8 mouse cellular contexts compared by ENCODE assay signal in genomic region chr11:83040325-83040724, GRCm38 (mm10). TPM values are rescaled to one million over a fixed set of nuclear protein-coding genes. Genes with fewer than 3 reads are reported as not detected.
DNase-seq lines count a peak whose midpoint lies in the region; ATAC-seq lines count a peak whose summit lies in the region.

No protein-coding gene starts in this region.

- H3K4me3 ChIP-seq in heart, embryonic 11.5 days (ENCODE audit: low read depth, low read length) = peak overlapping the region; percentile 6; the same call in 1 of the 2 replicates

- 34% methylated on average over 1 of the region's 1 CpGs for WGBS in heart, embryonic 11.5 days (ENCODE audit: insufficient replicate concordance)

- H3K9ac ChIP-seq in heart, embryonic 11.5 days (ENCODE audit: low read depth, low read length) = no peak overlapping the region

- H3K27ac ChIP-seq in heart, embryonic 11.5 days (ENCODE audit: low read depth, low read length) = no peak overlapping the region

- no peaks in the 10 kb centered on the region for H3K4me1 ChIP-seq in heart, embryonic 11.5 days (ENCODE audit: control insufficient read depth, insufficient read depth, low read length)

- no peaks in the 10 kb centered on the region for H3K9me3 ChIP-seq in heart, embryonic 11.5 days (replicated peaks; ENCODE audit: control insufficient read depth, low read length)

- peak overlapping the region; percentile 55 for H3K4me2 ChIP-seq in heart, embryonic 11.5 days

- no peak for DNase-seq in heart, postnatal 36 days
- peak; percentile 88 for DNase-seq in ES-CJ7 (ENCODE audit: low read depth, low spot score)
- DNase-seq in natural killer cell, adult 2 months (ENCODE audit: low spot score in 2 of 2) = peak; percentile 37 to 51
- DNase-seq in testis, postnatal 10 days (ENCODE audit: low spot score) = no peak
- DNase-seq in retina, postnatal 1 day = no peak
- no peak for DNase-seq in frontal cortex, postnatal 36 days (ENCODE audit: low spot score in 2 of 2)

- intact Hi-C loops in heart, postnatal 36 days (cut with DNase I) = loop anchor here (2.0 to 5.0 kb wide), 2 partner anchors 126 to 157 kb away; no protein-coding TSS in a partner anchor

- ATAC-seq in heart, embryonic 11.5 days (replicated peaks; ENCODE audit: insufficient number of reproducible peaks, low FRiP score, low TSS enrichment) = no peak
- peak; percentile 81 for ATAC-seq in inflammation-experienced regulatory T-cells, adult 6 months

- no peaks in the 10 kb centered on the region for H3K36me3 ChIP-seq in heart, embryonic 11.5 days (ENCODE audit: control insufficient read depth, insufficient read depth, low read length)

- H3K27me3 ChIP-seq in heart, embryonic 11.5 days (ENCODE audit: control insufficient read depth, insufficient read depth, low read length) = no peaks in the 10 kb centered on the region

RNA-seq across cellular contexts. Expression of gene Slfn8, which starts 19.7 kb away (rescaled TPM):
- 0.29 and 0.39 TPM in 2 replicates for polyA plus RNA-seq in heart, embryonic 11.5 days (2014; fragmentation: Nextera tagmentation; extraction: Ambion mirVana)
- 1 to 10 TPM in 1 of 2 experiments, under 1 TPM in 1; 0.56 to 1.5 TPM for total RNA-seq in heart, postnatal 36 days (2021)
- 10 to 100 TPM; 52.4 to 79.0 (median 67.6) TPM for polyA plus RNA-seq in inflammation-experienced regulatory T-cells, adult 6 months (2017; shearing (Covaris generic))

RNA-seq across cellular contexts. Expression of gene Slfn2, which starts 24.6 kb away (rescaled TPM):
- 2.4 and 2.7 TPM in 2 replicates for polyA plus RNA-seq in heart, embryonic 11.5 days (2014; fragmentation: Nextera tagmentation; extraction: Ambion mirVana)
- 1 to 10 TPM; 3.9 to 6.2 TPM for total RNA-seq in heart, postnatal 36 days (2021)
- polyA plus RNA-seq in inflammation-experienced regulatory T-cells, adult 6 months (2017; shearing (Covaris generic)) = 100 to 1,000 TPM; 817 to 952 (median 818) TPM

RNA-seq across cellular contexts. Expression of gene Slfn9, which starts 48.7 kb away (rescaled TPM):
- 14.1 and 16.6 TPM in 2 replicates for polyA plus RNA-seq in heart, embryonic 11.5 days (2014; fragmentation: Nextera tagmentation; extraction: Ambion mirVana)
- total RNA-seq in heart, postnatal 36 days (2021) = 1 to 10 TPM in 1 of 2 experiments, under 1 TPM in 1; 0.92 to 1.4 TPM
- polyA plus RNA-seq in inflammation-experienced regulatory T-cells, adult 6 months (2017; shearing (Covaris generic)) = 10 to 100 TPM; 23.0 to 30.8 (median 23.2) TPM

Comparison
In these comparisons a context has a peak if more than half of its experiments do, and no peak if none do; other contexts are left out.
1. DNase-seq: peak in ES-CJ7 (single experiment) and natural killer cell, adult 2 months (2 of 2); none in heart, postnatal 36 days (0 of 2), testis, postnatal 10 days (single experiment), retina, postnatal 1 day (single experiment) and frontal cortex, postnatal 36 days (0 of 2).
2. RNA of gene Slfn8, which starts 19.7 kb away (polyA plus RNA-seq): 52.4 to 79.0 TPM in inflammation-experienced regulatory T-cells, adult 6 months; 0.29 to 0.39 TPM in heart, embryonic 11.5 days; every median in the first group is over 10 times any median in the second.
3. RNA of gene Slfn2, which starts 24.6 kb away (polyA plus RNA-seq): 817 to 952 TPM in inflammation-experienced regulatory T-cells, adult 6 months; 2.4 to 2.7 TPM in heart, embryonic 11.5 days; every median in the first group is over 100 times any median in the second.